Mouse (Mus musculus) lung, embryonic 16.5 days (tissue): ENCODE measurements around the gene Gapt. TPM values are rescaled to one million over a fixed set of nuclear protein-coding genes. Genes with fewer than 3 reads are reported as not detected.
"Not testable (repeated sequence)": the region's sequence is repeated elsewhere in the genome, so short reads cannot be mapped to it uniquely, and the experiment has no call there.

ENCODE experiments used
- ATAC-seq: fragments of 200-750 bp; cut with Nextera tagmentation; 2 replicates; pipeline ENCODE4 v1.8.0; 2017; ENCODE audit warnings: low read depth, mild to moderate bottlenecking, moderate library complexity
- H3K27ac ChIP-seq: fragments of 300-500 bp; sonication (generic); 2 replicates; pipeline ENCODE4 v1.5.1; 2014; ENCODE audit warnings: mild to moderate bottlenecking, control low read depth, low read length
- H3K27me3 ChIP-seq: fragments of 300-500 bp; sonication (generic); 2 replicates; pipeline ENCODE4 v1.6.1; 2014; ENCODE audit warnings: low read depth, low read length, mixed read lengths; ENCODE audit not compliant: control insufficient read depth, insufficient read depth
- H3K36me3 ChIP-seq: fragments of 300-500 bp; sonication (generic); 2 replicates; pipeline ENCODE4 v1.6.1; 2014; ENCODE audit warnings: low read length; ENCODE audit not compliant: control insufficient read depth, insufficient read depth
- H3K4me1 ChIP-seq: fragments of 300-500 bp; sonication (generic); replicated peaks from 2 replicates; pipeline ENCODE4 v1.6.1; 2014; ENCODE audit warnings: low read length, mixed read lengths; ENCODE audit not compliant: control insufficient read depth, insufficient read depth
- H3K4me2 ChIP-seq: fragments of 300-500 bp; sonication (generic); 2 replicates; pipeline ENCODE4 v1.6.1; 2014; ENCODE audit warnings: low read depth, low read length, control low read depth
- H3K4me3 ChIP-seq: fragments of 300-500 bp; sonication (generic); 2 replicates; pipeline ENCODE4 v1.5.1; 2014; ENCODE audit warnings: mild to moderate bottlenecking, low read length, control low read depth
- H3K9ac ChIP-seq: fragments of 300-500 bp; sonication (generic); 2 replicates; pipeline ENCODE4 v1.6.1; 2014; ENCODE audit warnings: low read length, control low read depth
- H3K9me3 ChIP-seq: fragments of 300-500 bp; sonication (generic); 2 replicates; pipeline ENCODE4 v1.6.1; 2016; ENCODE audit warnings: low read length; ENCODE audit not compliant: control insufficient read depth
- WGBS: fragments of 180-500 bp; shearing (Covaris S2); extraction: QIAGEN DNeasy Blood & Tissue Kit; methylation state at CpG from one replicate; pipeline ENCODE4 v1.1.7; 2014; 5-methylcytosine and 5-hydroxymethylcytosine counted together
- polyA plus RNA-seq: library from polyadenylated mRNA; unstranded; fragments of >200 nt; fragmentation: Nextera tagmentation; extraction: Ambion mirVana; gene quantifications from 2 replicates; pipeline ENCODE4 v1.2.1, GENCODE M21; 2015

Gapt gene
- 0.69 and 0.79 TPM in 2 replicates for polyA plus RNA-seq

DNA sequence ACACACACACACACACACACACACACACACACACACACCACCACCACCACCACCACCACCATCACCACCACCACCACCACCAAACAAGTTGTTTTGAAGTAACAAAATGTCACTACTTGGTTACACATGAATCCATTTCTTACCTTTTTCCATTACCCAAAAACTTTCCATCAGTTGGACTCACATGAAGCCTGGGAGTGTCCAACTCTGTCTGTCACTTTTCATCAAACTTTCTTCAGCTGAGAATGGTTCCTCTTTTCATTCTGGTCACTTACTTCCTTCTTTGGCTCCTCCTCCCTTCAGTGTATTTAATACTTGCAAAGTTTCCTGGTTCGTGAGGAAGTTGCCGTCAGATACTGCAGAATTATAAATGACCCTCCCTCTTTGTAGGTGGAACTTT, at the start of gene Gapt:
Gapt (minus strand) TSS at position 259 of the 400 bp plus-strand sequence.
- no peak within 1 kb of the TSS for H3K4me3 ChIP-seq
- H3K9ac ChIP-seq = no peak within 1 kb of the TSS
- H3K27me3 ChIP-seq = no peaks in the 10 kb centered on the region
- 64% methylated on average over 2 of the region's 2 CpGs for WGBS
- no peaks in the 10 kb centered on the region; the same call in 1 of the 2 replicates for H3K4me1 ChIP-seq
- H3K4me2 ChIP-seq = no peak within 1 kb of the TSS
- no peak within 1 kb of the TSS for H3K27ac ChIP-seq
- H3K9me3 ChIP-seq = no peaks in the 10 kb centered on the region
- no peaks in the 10 kb centered on the region for H3K36me3 ChIP-seq
- ATAC-seq = no peak

DNA sequence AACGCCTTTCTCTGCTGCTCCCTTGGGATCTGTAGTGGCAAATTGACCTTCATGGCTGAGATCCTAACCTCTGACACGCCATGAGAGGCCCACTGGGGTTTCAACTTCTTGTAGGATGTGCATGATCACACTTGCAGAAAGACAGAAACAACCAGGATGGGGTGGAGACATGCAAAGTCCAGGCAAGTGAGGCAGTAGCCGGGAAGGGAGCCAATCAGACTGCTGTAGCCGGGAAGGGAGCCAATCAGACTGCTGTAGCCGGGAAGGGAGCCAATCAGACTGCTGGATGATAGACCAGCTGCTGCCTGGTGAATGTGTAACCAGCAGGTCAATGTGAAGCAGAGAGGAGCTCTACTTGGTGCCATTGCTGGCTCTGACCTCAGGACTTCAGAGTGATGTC, 49.2 kb upstream of the Gapt start:
- H3K4me3 ChIP-seq = no peak overlapping the region
- no peak overlapping the region for H3K27ac ChIP-seq
- ATAC-seq = peak; percentile 49; the same call in 1 of the 2 replicates
- H3K4me1 ChIP-seq = no peaks in the 10 kb centered on the region
- no peaks in the 10 kb centered on the region for H3K27me3 ChIP-seq
- peaks cover 5% of the 10 kb centered on the region for H3K36me3 ChIP-seq
- H3K9ac ChIP-seq = no peak overlapping the region
- H3K4me2 ChIP-seq = no peak overlapping the region
- no peaks in the 10 kb centered on the region for H3K9me3 ChIP-seq
- WGBS = 73% methylated on average over 5 of the region's 5 CpGs

DNA sequence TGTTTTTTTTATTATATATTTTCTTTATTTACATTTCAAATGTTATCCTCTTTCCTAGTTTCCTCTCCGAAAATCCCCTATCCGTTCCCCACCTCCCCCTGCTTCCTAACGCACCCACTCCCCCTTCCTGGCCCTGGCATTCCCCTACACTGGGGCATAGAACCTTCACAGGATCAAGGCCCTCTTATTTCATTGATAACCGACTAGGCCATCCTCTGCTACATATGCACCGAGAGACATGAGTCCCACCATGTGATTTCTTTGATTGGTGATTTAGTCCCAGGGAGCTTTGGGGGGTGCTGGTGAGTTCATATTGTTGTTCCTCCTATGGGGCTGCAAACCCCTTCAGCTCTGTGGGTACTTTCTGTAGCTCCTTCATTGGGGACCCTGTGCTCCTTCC, 47.7 kb upstream of the Gapt start:
- H3K9me3 ChIP-seq, H3K9ac ChIP-seq, H3K4me1 ChIP-seq, H3K4me2 ChIP-seq, H3K27me3 ChIP-seq, H3K27ac ChIP-seq, H3K4me3 ChIP-seq, ATAC-seq: not testable (repeated sequence)
- H3K36me3 ChIP-seq = peaks cover 20% of the 10 kb centered on the region
- 88% methylated on average over 5 of the region's 5 CpGs for WGBS

DNA sequence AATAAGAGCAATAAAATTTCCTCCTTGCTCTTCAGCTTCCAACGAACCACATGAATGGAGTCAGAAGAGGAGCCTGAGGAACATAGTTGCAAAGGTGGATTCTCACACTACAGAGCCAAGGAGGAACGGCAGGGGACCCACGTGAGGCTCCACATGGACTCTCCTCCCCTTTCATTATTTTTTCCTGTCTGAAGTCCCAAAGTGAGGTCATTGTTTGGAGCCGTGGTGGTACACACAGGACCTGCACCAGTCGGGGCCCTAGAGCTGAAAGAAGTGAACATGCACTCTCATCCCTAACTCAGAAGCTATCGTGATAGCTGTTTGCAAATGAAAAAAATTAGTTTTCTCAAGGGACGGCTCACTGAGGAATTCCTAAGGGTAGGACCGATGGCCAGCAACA, 47.1 kb upstream of the Gapt start:
- H3K36me3 ChIP-seq = peaks cover 26% of the 10 kb centered on the region
- no peak for ATAC-seq
- no peak overlapping the region for H3K27ac ChIP-seq
- no peak overlapping the region for H3K4me2 ChIP-seq
- H3K27me3 ChIP-seq = no peaks in the 10 kb centered on the region
- no peaks in the 10 kb centered on the region for H3K9me3 ChIP-seq
- no peak overlapping the region for H3K4me3 ChIP-seq
- H3K9ac ChIP-seq = no peak overlapping the region; the same call in 1 of the 2 replicates
- peaks cover 5% of the 10 kb centered on the region; the same call in 1 of the 2 replicates for H3K4me1 ChIP-seq
- 65% methylated on average over 8 of the region's 8 CpGs for WGBS

DNA sequence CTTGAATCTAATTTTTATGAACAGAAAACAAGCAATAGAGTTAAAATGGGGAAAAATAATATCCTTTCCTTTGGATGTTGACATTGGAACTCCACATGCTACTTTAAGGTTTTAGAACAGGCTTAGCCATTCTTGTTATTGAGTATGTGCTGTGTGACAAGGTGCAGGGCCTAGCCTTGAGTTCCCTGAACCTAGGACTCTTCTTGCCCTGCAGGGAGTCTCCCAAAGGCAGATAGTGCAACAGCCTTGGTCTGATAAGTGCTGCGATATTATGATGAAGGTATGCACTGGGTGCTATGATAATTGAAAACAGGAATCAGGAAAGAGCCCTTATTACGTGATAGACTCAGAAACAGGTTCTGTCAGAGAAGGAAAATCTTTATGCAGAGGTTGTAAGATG, 44.9 kb upstream of the Gapt start:
- ATAC-seq = no peak
- H3K4me1 ChIP-seq = peaks cover 18% of the 10 kb centered on the region
- no peak overlapping the region for H3K9ac ChIP-seq
- H3K27me3 ChIP-seq = no peaks in the 10 kb centered on the region
- no peak overlapping the region for H3K4me3 ChIP-seq
- H3K9me3 ChIP-seq = no peaks in the 10 kb centered on the region
- no peak overlapping the region for H3K27ac ChIP-seq
- WGBS = 66% methylated on average over 2 of the region's 2 CpGs
- H3K36me3 ChIP-seq = peaks cover 42% of the 10 kb centered on the region
- H3K4me2 ChIP-seq = no peak overlapping the region

DNA sequence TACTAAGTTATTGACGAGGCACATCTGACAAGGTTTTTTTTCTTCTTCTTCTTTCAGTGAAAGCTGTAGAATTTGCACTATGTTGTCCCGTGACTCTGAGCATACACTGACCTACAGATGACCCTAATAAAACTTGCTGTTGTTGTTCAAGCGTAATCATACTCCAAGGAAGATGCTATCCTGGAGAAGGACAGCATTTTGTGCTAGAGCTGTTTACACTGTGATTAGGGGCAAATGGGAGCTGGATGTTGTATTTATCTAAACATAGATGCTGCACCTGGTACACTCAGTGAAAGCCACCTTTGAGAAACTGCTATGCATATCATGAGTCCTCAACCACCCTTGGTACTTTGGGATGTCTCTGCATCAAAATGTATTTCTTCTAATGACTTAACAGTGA, 44.4 kb upstream of the Gapt start:
- Histone ChIP-seq H3K4me3 (no peak overlapping the region), H3K27ac (no peak overlapping the region; the same call in 1 of the 2 replicates), H3K9ac (no peak overlapping the region), H3K9me3 (no peaks in the 10 kb centered on the region), H3K36me3 (peaks cover 43% of the 10 kb centered on the region), H3K27me3 (no peaks in the 10 kb centered on the region), H3K4me1 (peaks cover 18% of the 10 kb centered on the region), H3K4me2 (no peak overlapping the region)
- no peak for ATAC-seq
- 63% methylated on average over 3 of the region's 3 CpGs for WGBS

DNA sequence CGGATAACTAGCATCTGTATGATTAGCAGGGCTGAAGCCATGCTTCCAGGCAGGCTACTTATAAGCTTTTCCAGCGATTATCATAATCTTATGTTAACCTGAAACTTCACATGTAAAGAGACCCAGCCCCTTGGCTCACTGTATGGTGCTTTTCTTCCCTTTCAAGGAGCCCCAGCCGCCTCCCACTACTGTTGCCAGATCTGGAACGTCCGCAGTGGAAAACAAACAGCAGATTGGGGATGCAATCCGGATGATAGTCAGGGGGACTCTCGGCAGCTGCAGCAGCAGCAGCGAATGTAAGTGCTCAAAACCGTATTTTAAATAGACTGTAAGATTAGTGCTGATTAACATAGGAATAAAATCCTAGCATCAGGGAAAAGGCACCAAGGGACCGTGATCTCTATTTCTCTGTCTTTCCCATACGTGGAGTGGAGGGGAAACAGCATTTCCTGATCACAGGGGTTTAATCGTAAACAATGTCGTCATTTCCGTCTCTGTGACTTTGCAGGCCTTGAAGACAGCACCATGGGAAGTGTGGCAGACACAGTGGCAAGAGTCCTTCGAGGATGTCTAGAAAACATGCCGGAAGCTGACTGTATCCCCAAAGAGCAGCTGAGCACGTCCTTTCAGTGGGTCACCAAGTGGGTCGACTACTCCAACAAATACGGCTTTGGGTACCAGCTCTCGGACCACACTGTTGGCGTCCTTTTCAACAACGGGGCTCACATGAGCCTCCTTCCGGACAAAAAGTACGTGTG, 41.7 kb upstream of the Gapt start:
- peak overlapping the region; percentile 51 for H3K9ac ChIP-seq
- no peak for ATAC-seq

DNA sequence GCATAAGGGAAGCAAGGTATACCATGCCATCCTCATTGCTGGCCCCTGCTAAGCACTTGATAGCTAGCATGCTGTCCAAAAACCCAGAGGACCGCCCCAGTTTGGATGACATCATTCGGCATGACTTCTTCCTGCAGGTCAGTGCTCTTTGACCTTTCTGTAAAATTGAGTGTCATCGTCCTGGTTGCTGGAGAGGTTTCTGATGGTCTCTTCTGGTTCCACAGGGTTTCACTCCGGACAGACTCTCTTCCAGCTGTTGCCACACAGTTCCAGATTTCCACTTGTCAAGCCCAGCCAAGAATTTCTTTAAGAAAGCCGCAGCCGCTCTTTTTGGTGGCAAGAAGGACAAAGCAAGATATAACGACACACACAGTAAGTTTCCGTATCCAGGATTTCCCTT, 40.8 kb upstream of the Gapt start:
- no peaks in the 10 kb centered on the region for H3K9me3 ChIP-seq
- H3K4me3 ChIP-seq = peak overlapping the region; percentile 91
- no peaks in the 10 kb centered on the region for H3K27me3 ChIP-seq
- peak overlapping the region; percentile 51 for H3K9ac ChIP-seq
- peak overlapping the region; percentile 80 for H3K4me2 ChIP-seq
- peak overlapping the region; percentile 78 for H3K27ac ChIP-seq
- peaks cover 18% of the 10 kb centered on the region for H3K4me1 ChIP-seq
- WGBS = 51% methylated on average over 8 of the region's 8 CpGs
- ATAC-seq = no peak
- H3K36me3 ChIP-seq = peaks cover 45% of the 10 kb centered on the region

More for the DNA sequence above, 41.7 kb upstream of the Gapt start:
- H3K4me2 ChIP-seq = peak overlapping the region; percentile 80
- H3K4me3 ChIP-seq = peak overlapping the region; percentile 91
- no peaks in the 10 kb centered on the region for H3K27me3 ChIP-seq
- WGBS = 56% methylated on average over 24 of the region's 24 CpGs
- no peaks in the 10 kb centered on the region for H3K9me3 ChIP-seq
- peaks cover 18% of the 10 kb centered on the region for H3K4me1 ChIP-seq
- peaks cover 45% of the 10 kb centered on the region for H3K36me3 ChIP-seq
- H3K27ac ChIP-seq = peak overlapping the region; percentile 78

DNA sequence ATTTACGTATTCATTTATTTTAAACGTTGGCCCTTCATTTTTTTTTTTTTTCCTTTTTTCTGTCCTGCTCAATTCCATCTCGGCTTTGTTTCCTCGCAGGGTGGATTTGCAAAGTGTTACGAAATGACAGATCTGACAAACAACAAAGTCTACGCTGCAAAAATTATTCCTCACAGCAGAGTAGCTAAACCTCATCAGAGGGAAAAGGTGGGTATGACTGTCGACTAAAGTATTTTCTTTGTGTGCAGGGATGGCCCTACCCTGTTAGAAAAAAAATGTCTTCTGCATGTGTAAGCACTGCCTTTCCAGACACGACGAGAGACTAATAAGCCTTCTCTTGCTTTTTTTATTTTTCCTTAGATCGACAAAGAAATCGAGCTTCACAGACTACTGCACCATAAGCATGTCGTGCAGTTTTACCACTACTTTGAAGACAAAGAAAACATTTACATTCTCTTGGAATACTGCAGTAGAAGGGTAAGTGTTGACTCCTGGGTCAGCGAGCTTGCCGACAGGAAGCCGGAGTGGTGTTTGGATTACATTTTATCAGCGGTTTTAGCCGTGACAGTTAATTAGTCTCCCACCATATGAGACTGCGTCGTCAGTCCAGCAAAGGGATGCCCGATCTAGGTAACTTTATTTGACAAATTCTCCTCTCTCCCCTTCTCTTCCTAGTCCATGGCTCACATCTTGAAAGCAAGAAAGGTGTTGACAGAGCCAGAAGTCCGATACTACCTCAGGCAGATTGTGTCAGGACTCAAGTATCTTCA, 39.1 kb upstream of the Gapt start:
- ATAC-seq = no peak
- peak overlapping the region; percentile 91 for H3K4me3 ChIP-seq
- WGBS = under 1% methylated on average over 21 of the region's 21 CpGs
- H3K4me2 ChIP-seq = peak overlapping the region; percentile 80
- no peaks in the 10 kb centered on the region for H3K27me3 ChIP-seq
- no peaks in the 10 kb centered on the region for H3K9me3 ChIP-seq
- peak overlapping the region; percentile 96 for H3K9ac ChIP-seq
- peaks cover 39% of the 10 kb centered on the region for H3K36me3 ChIP-seq
- peak overlapping the region; percentile 94 for H3K27ac ChIP-seq
- H3K4me1 ChIP-seq = peaks cover 18% of the 10 kb centered on the region
